Mouse (Mus musculus) embryo, embryonic 10 days (tissue): ENCODE measurements around the gene Snapc4.

ENCODE experiments used
- DNase-seq: peaks from one replicate; pipeline ENCODE4 v3.0.0-alpha.2; 2015; ENCODE audit warnings: low spot score

Gene Snapc4

DNA sequence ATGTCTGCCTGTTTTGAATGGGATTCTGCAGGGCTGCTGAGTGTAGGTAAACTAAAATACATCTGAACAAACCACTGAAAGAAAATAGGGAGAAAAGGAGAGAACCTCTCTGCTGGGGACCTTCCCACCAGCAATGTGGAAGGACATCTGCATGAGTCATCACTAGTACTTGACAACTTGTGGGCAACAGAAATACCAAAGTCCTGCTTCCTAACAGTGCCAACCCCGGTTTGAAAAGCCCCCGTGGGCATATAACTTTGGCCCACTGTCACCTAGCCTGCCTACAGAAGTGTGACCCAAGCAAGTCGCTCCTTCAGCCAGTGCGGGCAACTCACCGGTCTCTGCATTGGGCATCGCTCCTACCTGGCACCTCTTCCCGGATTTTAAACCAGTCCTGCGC lies 8.1 kb downstream of the Snapc4 start:
- DNase-seq, result no peak

GRCm38 (mm10) chr2:26368572-26368971 lies 11.9 kb downstream of the Snapc4 start:
- no peak for DNase-seq

GRCm38 (mm10) chr2:26367911-26368310 lies 12.5 kb downstream of the Snapc4 start:
- no peak for DNase-seq

- no peak for DNase-seq
Measured at GRCm38 (mm10) chr2:26364738-26365465, 15.6 kb downstream of the Snapc4 start.

- DNase-seq, result no peak
Measured at GRCm38 (mm10) chr2:26363481-26363880, 17.0 kb downstream of the Snapc4 start.

DNA sequence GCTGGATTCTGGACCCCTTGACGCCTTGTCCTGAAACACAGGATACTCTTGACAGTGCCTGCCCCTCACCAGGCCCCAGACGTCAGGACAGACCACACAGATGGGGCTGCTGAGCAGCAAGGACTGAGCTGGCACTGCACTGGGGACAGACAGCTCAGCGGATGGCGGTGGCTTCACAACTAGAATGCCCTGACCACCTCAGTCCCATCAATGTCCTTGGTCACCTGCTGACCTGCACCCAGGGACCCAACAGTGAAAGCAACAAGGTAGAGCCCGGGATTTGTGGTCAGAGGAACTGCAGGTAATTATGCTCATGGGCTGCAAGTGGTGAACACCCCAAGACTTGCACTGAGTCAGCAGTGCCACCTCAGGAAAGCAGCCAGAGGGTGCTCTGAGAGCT lies 17.5 kb downstream of the Snapc4 start:
- DNase-seq, result no peak

GRCm38 (mm10) chr2:26360772-26361171 lies 19.7 kb downstream of the Snapc4 start, which contains the start of gene Card9:
Gene Card9 (minus strand): TSS chr2:26360918.
- DNase-seq, result no peak

DNA sequence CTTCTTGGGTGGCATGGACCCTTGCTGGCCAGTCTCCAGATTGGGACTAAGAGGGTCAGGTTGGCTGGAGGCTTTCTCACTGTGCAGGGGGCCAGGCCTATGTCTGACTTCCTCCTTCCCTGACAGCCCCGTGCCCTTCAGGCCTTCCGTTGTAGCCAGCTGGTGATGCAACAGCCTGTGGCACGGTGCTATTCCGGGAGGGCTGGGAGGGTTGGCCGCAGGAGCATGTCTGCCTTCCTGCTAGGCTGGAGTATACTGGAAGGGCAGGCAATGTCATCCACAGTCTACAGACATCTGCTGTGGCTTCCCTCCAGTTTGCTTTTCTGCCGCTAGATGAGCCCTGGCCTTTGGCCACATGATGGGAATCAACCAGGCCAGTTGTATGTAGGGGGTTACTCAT lies 20.5 kb downstream of the Snapc4 start:
- DNase-seq, result no peak

- DNase-seq, result no peak
Measured at GRCm38 (mm10) chr2:26358667-26359320, 21.7 kb downstream of the Snapc4 start.

GRCm38 (mm10) chr2:26357484-26357883 lies 23.0 kb downstream of the Snapc4 start:
- no peak for DNase-seq

DNA sequence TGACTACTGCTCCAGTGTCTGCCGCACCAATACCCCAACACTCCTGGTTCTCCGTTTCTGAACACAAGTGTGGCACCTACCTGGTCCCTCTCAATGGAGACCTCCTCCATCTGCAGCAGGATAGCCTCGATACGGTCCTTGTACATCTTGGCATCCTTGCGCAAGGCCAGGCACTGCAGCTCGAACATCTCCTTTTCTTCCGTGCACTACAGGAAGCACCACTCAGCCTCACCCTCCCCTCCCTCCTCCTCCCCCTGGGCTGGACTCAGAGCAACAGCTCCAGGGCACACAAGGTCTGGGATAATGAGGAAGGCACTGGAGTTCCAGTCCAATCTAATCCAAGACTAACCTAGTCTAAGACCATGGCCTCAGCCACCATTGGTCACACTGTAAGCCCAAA lies 23.8 kb downstream of the Snapc4 start:
- DNase-seq, result no peak

- DNase-seq, result no peak
Measured at GRCm38 (mm10) chr2:26356231-26356630, 24.2 kb downstream of the Snapc4 start.

DNA sequence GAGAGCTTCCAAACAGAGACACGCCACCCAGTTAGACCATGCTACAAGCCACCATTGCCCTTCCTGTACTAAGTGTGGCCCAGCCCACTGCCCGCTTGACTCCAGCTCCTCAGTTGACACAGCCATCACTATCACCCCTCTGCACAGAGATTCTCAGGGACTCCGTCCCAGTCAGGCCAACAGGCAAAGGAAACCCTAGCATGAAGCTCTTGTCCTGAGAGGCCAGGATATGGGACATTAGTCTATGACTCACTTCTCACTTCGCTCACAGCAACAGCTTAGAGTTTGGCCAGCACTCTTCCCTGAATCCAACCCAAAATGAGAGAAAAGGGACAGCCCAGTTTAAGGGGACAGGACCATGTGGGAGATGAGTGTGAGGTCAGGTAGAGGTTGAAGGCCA lies 26.1 kb downstream of the Snapc4 start:
- no peak for DNase-seq

DNA sequence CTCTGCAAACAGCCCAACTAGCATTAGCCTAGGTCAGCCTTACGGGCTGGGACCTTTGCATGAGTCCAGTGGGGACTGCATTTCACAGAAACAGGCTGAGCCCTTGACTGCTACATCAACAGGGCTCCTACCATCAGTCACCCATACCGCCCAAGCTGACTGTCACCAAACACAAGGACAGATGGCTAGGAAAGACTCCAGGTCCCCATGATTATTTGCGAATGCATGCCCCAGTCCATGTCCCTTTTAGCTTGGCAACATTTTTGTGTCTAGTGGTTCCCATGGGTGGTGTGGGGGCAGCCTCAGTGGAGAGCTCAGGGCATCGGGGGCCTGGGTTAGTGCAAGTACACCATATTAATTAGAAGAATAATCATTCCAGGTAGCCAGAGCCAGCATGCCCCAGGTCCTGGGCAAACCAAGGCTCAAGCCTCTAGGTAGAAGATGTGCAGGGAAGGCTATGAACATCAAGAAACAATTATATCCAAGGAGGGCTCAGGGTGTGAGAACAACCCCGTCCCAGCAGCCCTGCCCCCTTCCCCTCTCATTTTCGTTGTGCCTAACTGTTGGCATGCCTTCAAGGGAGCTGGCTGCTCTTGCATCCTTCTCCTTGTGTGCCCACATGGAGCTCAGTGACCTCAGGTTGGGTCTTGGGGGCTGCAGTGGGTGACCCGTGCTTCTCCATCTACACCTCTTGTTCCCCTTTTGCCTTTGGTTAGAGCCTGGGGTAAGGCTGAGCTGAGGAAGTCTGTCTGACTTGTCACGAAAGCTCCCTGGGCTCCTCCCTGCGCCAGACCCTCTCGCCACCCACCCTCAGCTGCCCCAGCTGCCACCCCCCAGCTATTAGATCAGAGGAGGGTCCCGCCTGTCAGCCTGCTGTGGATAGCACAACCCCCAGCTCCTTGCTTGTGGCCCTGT lies 27.1 kb downstream of the Snapc4 start:
- DNase-seq, result no peak

- DNase-seq, result peak; percentile 20
Measured at GRCm38 (mm10) chr2:26352291-26352910, 28.1 kb downstream of the Snapc4 start.

- DNase-seq, result peak; percentile 96
Measured at GRCm38 (mm10) chr2:26351358-26352290, 28.8 kb downstream of the Snapc4 start, which contains the start of gene Dnlz. Gene Dnlz (minus strand): TSS chr2:26352110.

GRCm38 (mm10) chr2:26348241-26348640 lies 32.2 kb downstream of the Snapc4 start:
- DNase-seq, result no peak

DNA sequence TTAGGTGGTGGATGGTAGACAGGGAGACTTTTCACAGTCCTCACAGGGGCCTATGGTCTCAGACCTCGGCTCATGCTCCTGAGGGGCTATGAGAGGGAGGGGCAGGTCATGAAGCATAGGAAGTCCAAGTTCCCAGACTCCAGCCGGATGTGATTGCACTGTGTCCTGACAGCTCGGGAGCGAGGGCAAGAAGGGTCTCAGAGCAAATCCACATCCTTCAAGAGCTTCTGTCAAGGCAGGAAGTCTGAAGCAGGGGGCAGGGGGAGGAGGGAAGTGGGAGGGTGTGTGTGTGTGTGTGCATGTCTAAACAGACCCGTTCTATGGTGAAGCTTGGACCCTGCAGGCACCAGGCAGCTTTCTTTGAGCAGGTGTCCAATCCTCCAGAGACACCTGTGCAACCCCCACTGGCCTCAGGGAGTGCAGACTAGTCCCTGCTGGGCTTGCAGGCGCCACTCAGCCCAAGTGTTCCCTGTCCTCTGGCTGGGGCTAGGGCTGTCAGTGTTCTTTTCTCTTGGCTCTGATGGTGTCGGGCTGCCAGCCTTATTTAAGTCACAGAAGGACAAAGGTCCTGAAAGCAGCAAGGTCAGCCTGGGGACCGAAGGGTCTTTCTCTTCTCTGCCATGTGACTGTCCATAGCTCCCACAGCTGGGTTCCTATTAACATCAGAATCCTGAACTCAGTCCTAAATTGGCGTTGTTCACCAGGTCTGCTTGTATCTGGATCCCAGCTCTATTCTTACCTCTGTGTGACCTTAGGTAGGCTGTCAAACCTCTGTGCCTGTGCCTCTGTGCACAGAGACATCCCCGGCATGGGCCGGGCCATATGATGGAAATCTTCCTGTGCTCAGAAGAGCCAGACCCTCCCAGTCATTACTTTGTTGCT lies 37.6 kb downstream of the Snapc4 start:
- DNase-seq, result no peak

GRCm38 (mm10) chr2:26342044-26342443 lies 38.4 kb downstream of the Snapc4 start:
- DNase-seq, result no peak

- DNase-seq, result no peak
Measured at GRCm38 (mm10) chr2:26341510-26341981, 38.9 kb downstream of the Snapc4 start.
